Mouse (Mus musculus): Measurements from ENCODE around the gene Phlpp1. TPM values are rescaled to one million over a fixed set of nuclear protein-coding genes. Genes with fewer than 3 reads are reported as not detected.

The Phlpp1 gene
- polyA plus RNA-seq, 1 experiment from 2014 or later, result 0.73 TPM

DNA sequence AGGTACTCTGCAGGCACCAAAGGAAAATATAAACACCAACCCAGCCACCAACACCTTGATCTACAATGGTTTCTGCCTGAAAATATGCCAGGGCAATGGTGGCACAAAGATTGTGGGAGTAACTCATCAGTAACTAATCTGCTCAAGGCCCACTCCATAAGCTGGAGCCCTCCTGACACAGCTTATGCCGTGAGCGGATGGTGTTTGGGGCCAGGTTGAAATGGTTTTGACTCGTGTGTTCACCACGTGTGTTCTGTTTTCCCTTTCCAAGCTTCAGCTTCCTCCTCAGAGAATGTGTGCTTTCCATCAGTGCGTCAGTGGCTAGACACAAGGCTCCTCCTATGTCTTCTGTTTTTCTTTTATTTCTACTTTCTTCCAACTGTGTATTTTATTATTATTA is 37.0 kb downstream of the Phlpp1 start:
- 77% methylated on average over 5 of the region's 5 CpGs for whole genome bisulfite sequencing (ENCODE audit: insufficient replicate concordance)
- Histone ChIP-seq H3K9me3 (ENCODE audit: low read length) (no peaks in the 10 kb centered on the region), H3K4me2 (ENCODE audit: low read depth, low read length) (no peak overlapping the region), H3K4me3 (ENCODE audit: low read depth, low read length) (no peak overlapping the region), H3K9ac (replicated peaks) (no peak overlapping the region), H3K4me1 (ENCODE audit: insufficient read depth) (peaks cover 3% of the 10 kb centered on the region; the same call in 1 of the 2 replicates), H3K27ac (ENCODE audit: low read depth) (no peak overlapping the region), H3K36me3 (replicated peaks; ENCODE audit: insufficient read depth, low read length) (no peaks in the 10 kb centered on the region), H3K27me3 (ENCODE audit: insufficient read depth, low read length) (no peaks in the 10 kb centered on the region)
- DNase-seq, result no peak
- TF ChIP-seq EP300 (IDR thresholded peaks at IDR 0.05; ENCODE audit: low read depth) (no peak), CTCF (IDR thresholded peaks at IDR 0.05; ENCODE audit: low read depth) (no peak)
- ATAC-seq, result no peak

DNA sequence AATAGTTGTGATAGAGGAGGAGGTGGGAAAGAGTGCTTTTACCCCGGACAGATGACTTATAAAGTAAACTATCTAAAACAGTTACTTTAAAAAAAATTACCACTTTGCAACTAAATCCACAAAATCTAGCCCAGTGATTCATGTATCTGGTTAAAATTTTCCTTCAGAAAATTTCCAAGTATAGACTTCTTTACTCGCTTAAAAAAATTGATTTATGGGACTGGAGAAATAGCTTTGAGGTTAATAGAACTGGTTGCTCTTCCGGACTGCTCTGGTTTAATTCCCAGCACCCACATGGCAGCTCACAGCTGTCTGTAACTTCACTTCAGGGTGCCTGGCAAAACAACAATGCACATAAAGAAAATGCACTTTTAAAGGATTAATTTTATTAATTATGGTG is 38.9 kb downstream of the Phlpp1 start:
- WGBS (ENCODE audit: insufficient replicate concordance), result 75% methylated on average over 3 of the region's 3 CpGs
- Histone ChIP-seq H3K36me3 (replicated peaks; ENCODE audit: insufficient read depth, low read length) (no peaks in the 10 kb centered on the region), H3K9me3 (ENCODE audit: low read length) (no peaks in the 10 kb centered on the region), H3K4me2 (ENCODE audit: low read depth, low read length) (no peak overlapping the region), H3K9ac (replicated peaks) (no peak overlapping the region), H3K27ac (ENCODE audit: low read depth) (no peak overlapping the region), H3K4me1 (ENCODE audit: insufficient read depth) (peaks cover 3% of the 10 kb centered on the region; the same call in 1 of the 2 replicates), H3K27me3 (ENCODE audit: insufficient read depth, low read length) (no peaks in the 10 kb centered on the region), H3K4me3 (ENCODE audit: low read depth, low read length) (no peak overlapping the region)
- DNase-seq (no peak), ATAC-seq (no peak)
- no peak for TF ChIP-seq CTCF (IDR thresholded peaks at IDR 0.05; ENCODE audit: low read depth)
- no peak for TF ChIP-seq EP300 (IDR thresholded peaks at IDR 0.05; ENCODE audit: low read depth)

DNA sequence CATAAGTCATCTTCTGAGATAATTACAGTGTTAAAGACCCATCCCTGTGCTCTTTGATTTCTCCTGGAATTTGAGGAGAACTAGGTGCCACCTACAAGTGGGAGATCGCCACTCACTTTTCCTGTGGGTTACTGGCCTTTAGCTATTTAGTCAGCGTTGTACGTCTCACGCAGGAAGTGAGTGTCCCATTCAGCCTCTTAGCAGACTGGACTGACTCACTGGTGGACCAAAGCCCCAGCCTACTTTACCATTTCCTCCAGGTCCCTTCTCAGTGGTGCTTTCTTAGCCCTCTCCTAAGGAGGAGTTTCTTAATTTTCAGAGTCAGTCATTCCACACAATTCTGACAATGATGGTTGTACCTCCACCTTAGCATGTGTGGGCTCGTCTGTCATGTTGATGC is 39.6 kb downstream of the Phlpp1 start:
- no peak overlapping the region for H3K27ac ChIP-seq (ENCODE audit: low read depth)
- no peak overlapping the region for H3K4me3 ChIP-seq (ENCODE audit: low read depth, low read length)
- no peaks in the 10 kb centered on the region for H3K9me3 ChIP-seq (ENCODE audit: low read length)
- H3K36me3 ChIP-seq (replicated peaks; ENCODE audit: insufficient read depth, low read length), result no peaks in the 10 kb centered on the region
- TF ChIP-seq EP300 (IDR thresholded peaks at IDR 0.05; ENCODE audit: low read depth), result no peak
- TF ChIP-seq CTCF (IDR thresholded peaks at IDR 0.05; ENCODE audit: low read depth), result no peak
- no peak for ATAC-seq
- 65% methylated on average over 5 of the region's 5 CpGs for WGBS (ENCODE audit: insufficient replicate concordance)
- no peaks in the 10 kb centered on the region for H3K27me3 ChIP-seq (ENCODE audit: insufficient read depth, low read length)
- no peak for DNase-seq
- H3K4me2 ChIP-seq (ENCODE audit: low read depth, low read length), result no peak overlapping the region
- no peak overlapping the region for H3K9ac ChIP-seq (replicated peaks)
- H3K4me1 ChIP-seq (ENCODE audit: insufficient read depth), result peaks cover 3% of the 10 kb centered on the region; the same call in 1 of the 2 replicates

DNA sequence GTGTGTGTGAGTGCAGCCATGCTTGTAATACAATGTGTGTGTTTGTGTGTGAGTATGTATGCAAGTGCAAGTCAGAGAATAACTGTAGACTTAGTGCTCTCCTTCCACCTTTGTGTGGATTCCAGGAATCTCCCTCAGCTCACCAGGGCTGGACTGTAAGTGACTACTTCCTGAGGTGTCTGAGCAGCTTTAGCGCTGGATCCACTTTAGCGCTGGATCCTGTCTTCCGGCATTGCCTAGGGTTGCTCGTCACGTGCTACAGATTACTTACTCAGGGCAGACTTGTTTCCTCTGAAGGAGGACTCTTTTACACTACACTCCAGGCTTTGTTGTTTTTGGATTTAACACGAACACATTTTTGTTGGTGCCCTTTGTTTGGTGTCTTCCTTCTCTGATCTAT is 48.9 kb downstream of the Phlpp1 start:
- Histone ChIP-seq H3K4me2 (ENCODE audit: low read depth, low read length) (no peak overlapping the region), H3K9me3 (ENCODE audit: low read length) (no peaks in the 10 kb centered on the region), H3K4me3 (ENCODE audit: low read depth, low read length) (no peak overlapping the region), H3K27me3 (ENCODE audit: insufficient read depth, low read length) (no peaks in the 10 kb centered on the region), H3K27ac (ENCODE audit: low read depth) (no peak overlapping the region), H3K36me3 (replicated peaks; ENCODE audit: insufficient read depth, low read length) (no peaks in the 10 kb centered on the region), H3K4me1 (ENCODE audit: insufficient read depth) (no peaks in the 10 kb centered on the region), H3K9ac (replicated peaks) (no peak overlapping the region)
- TF ChIP-seq CTCF (IDR thresholded peaks at IDR 0.05; ENCODE audit: low read depth), result no peak
- WGBS (ENCODE audit: insufficient replicate concordance), result 70% methylated on average over 6 of the region's 6 CpGs
- DNase-seq, result no peak
- no peak for ATAC-seq

DNA sequence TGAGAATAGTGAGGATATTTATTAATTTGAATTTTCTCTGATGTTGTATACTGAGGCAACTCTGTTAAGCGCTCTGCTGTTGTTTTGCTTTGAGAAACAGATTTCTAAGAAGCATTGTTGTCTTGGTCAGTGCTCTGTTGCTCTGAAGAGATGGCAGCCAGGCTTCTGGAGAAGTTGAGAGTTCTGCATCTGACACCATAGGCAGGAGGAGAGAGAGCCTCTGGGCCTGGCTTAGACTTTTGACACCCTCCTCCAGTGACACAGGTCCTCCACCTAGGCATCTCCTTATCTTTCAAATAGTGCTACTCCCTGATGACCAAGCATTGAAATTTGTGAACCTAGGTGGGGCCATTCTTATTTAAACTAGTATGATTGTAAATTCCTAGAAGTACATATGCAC is 49.8 kb downstream of the Phlpp1 start:
- Histone ChIP-seq H3K27me3 (ENCODE audit: insufficient read depth, low read length) (no peaks in the 10 kb centered on the region), H3K4me2 (ENCODE audit: low read depth, low read length) (no peak overlapping the region), H3K27ac (ENCODE audit: low read depth) (no peak overlapping the region), H3K4me3 (ENCODE audit: low read depth, low read length) (no peak overlapping the region), H3K9ac (replicated peaks) (no peak overlapping the region), H3K9me3 (ENCODE audit: low read length) (no peaks in the 10 kb centered on the region), H3K36me3 (replicated peaks; ENCODE audit: insufficient read depth, low read length) (no peaks in the 10 kb centered on the region), H3K4me1 (ENCODE audit: insufficient read depth) (no peaks in the 10 kb centered on the region)
- DNase-seq (no peak), ATAC-seq (no peak)
- TF ChIP-seq EP300 (IDR thresholded peaks at IDR 0.05; ENCODE audit: low read depth) (no peak), CTCF (IDR thresholded peaks at IDR 0.05; ENCODE audit: low read depth) (no peak)
- 73% methylated on average over 1 of the region's 1 CpGs for WGBS (ENCODE audit: insufficient replicate concordance)

DNA sequence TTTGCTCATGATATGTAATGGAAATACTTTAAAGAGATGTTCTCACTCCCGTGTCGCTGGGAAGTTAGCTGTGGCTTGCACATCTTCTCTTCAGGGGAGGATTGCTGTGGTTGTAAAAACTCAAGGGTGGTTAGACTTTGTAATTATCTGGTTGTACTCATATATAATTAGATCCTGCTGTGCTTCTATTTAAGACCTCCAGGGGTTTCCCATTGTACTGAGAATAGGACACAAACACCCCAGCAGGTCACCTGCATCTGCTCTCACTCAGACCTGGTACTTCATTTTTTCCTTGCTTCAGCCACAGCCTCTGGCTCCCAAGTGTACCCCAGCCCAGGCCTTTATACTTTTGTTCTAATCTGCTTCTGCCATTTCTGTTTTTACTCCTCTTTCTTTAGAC is 50.4 kb downstream of the Phlpp1 start:
- Histone ChIP-seq H3K9ac (replicated peaks) (no peak overlapping the region), H3K27ac (ENCODE audit: low read depth) (no peak overlapping the region), H3K9me3 (ENCODE audit: low read length) (no peaks in the 10 kb centered on the region), H3K4me1 (ENCODE audit: insufficient read depth) (no peaks in the 10 kb centered on the region), H3K4me2 (ENCODE audit: low read depth, low read length) (no peak overlapping the region), H3K27me3 (ENCODE audit: insufficient read depth, low read length) (no peaks in the 10 kb centered on the region), H3K4me3 (ENCODE audit: low read depth, low read length) (no peak overlapping the region), H3K36me3 (replicated peaks; ENCODE audit: insufficient read depth, low read length) (no peaks in the 10 kb centered on the region)
- TF ChIP-seq CTCF (IDR thresholded peaks at IDR 0.05; ENCODE audit: low read depth) (no peak), EP300 (IDR thresholded peaks at IDR 0.05; ENCODE audit: low read depth) (no peak)
- ATAC-seq (no peak), DNase-seq (no peak)
- 69% methylated on average over 2 of the region's 2 CpGs for WGBS (ENCODE audit: insufficient replicate concordance)

DNA sequence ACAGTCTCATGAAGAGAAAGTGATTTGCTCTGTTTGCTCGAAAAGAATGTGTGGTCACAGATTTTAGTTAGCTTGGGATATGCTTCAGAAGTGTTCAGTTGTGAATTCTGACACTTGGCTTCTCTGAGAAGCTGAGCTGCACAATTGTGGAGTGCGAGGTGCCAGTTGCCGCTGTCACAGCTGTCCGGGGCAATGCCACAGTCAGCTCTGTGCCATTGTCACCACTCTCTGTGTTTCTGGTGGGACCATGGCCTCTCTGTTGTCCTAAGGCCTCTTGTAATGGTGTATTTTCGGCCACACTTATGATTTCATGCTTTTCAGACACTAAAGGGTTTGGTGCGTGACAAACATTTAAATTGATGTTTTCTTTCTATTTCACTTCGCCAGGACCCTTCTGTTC is 55.1 kb downstream of the Phlpp1 start:
- 82% methylated on average over 7 of the region's 7 CpGs for WGBS (ENCODE audit: insufficient replicate concordance)
- Histone ChIP-seq H3K27ac (ENCODE audit: low read depth) (no peak overlapping the region), H3K36me3 (replicated peaks; ENCODE audit: insufficient read depth, low read length) (no peaks in the 10 kb centered on the region), H3K27me3 (ENCODE audit: insufficient read depth, low read length) (no peaks in the 10 kb centered on the region), H3K9ac (replicated peaks) (no peak overlapping the region), H3K4me1 (ENCODE audit: insufficient read depth) (no peaks in the 10 kb centered on the region), H3K4me2 (ENCODE audit: low read depth, low read length) (no peak overlapping the region), H3K9me3 (ENCODE audit: low read length) (no peaks in the 10 kb centered on the region), H3K4me3 (ENCODE audit: low read depth, low read length) (no peak overlapping the region)
- DNase-seq (no peak), ATAC-seq (no peak)
- no peak for TF ChIP-seq CTCF (IDR thresholded peaks at IDR 0.05; ENCODE audit: low read depth)
- no peak for TF ChIP-seq EP300 (IDR thresholded peaks at IDR 0.05; ENCODE audit: low read depth)
